Mouse (Mus musculus): ENCODE measurements around the gene Arl15.

The Arl15 gene

DNA sequence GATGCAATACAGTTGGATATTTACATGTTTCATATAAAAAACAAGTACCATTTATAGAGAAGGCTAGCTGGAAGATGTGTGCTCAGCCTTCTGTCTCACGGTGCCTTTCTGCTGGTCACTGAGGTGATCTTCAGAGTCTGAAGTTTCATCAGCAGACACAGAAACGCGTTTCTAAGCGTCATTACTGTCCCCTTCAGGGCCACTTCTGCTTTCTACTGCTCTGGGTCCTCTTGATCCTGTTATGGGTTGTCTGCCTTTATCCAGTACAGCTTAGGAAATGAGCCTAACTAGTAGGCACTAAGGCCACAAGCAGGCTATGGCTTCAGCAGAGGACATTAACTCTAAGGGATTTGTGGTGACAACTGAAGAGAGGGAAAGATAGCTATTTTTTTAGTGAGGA, 5.9 kb downstream of the Arl15 start:
- DNase-seq (ENCODE audit: low read depth) = no peak

DNA sequence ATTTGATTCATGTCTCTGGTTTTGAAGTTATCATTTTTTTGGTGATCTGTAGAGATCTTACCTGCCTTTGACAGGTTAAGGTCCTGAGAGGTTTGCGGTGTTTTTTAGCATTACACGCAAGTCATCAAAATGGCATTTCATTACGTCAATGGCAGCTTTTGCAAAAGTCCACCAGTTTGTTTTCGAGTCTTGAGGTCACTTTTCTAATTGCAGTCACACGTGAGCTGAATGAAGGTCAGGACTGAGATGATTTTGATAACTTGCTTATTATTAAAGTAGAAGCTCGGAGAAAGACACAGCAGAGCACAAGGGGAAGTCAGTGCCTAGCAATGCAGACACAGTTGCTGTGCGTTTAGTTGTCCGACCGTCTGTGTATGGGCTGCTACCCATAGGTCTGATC, 8.3 kb downstream of the Arl15 start:
- DNase-seq (ENCODE audit: low read depth) = no peak

DNA sequence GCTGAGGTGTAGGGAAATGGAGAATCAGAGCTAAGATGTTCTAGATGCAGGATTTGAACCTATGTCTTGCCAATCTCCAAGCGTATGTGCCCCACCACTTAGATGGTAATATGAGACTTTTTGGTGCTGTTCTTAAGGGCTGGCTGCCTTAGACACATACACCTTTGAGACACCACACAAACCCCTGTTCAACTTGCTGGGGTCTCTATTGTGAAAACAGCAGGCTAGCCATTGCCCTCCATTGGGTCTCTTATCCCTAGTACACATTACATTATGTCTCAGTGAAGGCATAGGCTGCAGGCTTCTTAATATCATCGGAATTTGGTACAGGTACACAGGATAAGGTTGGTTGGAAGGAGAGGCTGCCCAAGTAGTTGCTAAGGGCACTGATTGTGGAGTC, 16.8 kb downstream of the Arl15 start:
- no peak for DNase-seq (ENCODE audit: low read depth)

DNA sequence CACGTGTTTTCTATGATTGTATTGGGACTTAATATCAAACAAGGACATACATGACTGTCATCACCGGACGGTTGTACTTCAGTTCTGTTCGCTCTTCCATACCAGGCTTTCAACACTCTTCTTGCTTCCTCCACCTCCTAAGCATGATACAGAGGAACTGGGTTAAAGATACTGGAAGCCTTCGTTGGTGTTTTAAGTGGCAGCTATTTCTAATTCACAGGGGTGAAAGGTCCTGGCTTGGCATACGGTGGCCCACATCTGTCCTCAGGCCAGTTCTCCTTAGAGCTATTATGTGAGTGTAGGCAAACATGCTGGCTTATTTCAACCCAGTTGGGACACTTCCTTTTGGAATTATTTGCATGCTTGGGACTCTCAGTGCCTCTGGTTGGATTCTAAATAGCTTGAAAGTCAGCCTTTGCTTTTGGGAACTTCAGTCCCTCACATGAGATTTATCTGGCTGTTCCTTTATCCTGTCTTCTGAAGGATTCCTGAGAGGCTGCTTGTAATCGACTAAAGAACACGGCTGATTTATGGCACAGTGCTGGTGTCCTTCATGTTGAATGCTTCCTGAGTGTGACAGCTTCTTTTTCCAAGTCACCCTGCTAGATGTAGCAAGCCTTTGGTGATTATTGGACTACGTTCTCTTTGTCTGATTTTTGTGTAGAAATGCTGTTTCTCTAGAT, 17.7 kb downstream of the Arl15 start:
- no peak for DNase-seq (ENCODE audit: low read depth)

DNA sequence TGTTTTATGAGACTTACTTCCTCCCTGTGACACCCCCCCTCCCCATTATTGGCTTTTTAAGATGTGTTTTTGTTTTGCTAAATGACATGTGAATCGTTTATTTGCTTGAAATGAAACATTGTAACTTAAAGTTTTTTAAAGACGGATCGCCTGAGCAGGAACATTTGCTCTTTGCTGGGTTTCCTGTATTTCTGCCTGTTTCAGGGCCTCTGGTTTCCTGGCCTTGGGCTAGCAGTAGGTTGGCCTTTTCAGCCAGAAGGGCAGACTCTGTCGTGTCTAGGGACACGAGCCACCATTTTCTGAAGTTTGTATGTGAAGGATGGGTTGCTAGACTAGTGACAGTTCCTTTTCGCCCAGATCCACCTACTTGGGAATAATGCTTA, 18.3 kb downstream of the Arl15 start:
- DNase-seq (ENCODE audit: low read depth) = no peak

DNA sequence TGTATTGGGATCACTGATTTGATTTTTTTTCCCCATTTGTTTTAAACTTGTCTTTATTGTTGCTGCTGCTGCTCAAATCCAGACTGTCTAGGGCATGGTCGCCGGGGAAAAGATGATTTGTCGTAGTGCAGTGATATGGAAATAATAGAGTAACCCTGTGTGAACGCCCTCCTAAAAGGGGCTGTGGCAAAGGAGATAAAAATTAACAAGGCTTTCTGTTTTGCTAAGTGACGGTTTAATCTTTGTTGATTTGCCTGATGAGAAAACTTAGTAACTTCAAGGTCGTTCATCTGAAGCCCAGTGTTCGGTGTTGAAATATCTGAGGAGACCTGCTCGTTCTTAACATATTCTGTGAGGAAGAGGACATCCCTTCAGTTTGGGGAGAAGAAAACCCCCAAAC, 19.8 kb downstream of the Arl15 start:
- DNase-seq (ENCODE audit: low read depth) = no peak

DNA sequence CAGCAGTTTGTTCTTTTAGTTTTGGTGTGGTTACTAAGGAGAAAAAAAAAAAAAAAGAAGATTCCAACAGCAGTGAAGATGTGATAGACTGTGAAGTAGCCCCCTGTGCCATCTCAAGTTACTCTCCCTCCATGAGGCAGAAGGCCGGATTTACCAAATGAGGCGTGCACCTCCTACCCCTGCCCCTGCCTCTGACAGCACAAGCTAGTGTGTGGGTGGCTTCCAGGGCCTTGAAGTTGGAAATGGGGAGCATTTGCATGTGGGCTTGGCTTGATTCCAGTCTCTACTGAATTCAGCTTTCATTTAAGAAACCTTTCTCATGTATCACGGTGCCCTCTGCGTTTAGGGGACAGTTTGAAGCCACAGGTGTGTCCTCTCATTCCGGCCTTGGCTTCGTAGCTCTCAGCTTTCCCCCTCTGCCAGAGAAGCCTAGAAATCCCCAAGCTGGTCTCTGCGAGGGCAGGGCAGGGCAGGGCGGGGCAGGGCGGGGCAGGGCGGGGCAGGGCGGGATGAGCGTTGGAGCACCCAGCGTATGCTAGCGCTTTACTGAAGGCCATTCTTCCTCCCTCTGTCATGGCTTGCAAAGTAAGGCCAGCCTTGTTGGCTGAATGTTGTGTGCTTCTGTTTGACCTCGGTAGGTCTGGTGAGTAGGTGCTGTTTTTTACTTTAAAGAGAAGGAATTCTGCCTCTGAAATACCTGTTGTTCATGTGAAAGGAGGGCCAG, 21.6 kb downstream of the Arl15 start:
- DNase-seq (ENCODE audit: low read depth) = no peak

DNA sequence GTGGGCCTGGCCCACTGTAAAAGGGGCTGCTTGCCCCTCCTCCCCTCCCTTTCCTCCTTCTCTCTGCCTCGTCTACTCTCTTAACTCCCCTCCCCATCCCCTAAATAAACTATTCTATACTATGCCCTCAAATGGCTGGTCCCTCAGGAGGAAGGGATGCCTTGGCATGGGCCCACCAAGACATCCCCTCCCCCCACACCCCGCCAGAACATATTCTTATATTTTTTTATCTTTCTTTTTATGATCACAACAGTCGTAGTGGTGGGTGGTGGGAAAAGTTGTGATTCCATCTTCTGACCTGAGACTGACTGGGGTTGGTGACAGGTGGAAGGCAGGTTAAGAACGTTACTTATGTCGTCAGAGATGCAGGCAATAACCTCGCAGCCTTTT, 22.1 kb downstream of the Arl15 start:
- DNase-seq (ENCODE audit: low read depth) = no peak

DNA sequence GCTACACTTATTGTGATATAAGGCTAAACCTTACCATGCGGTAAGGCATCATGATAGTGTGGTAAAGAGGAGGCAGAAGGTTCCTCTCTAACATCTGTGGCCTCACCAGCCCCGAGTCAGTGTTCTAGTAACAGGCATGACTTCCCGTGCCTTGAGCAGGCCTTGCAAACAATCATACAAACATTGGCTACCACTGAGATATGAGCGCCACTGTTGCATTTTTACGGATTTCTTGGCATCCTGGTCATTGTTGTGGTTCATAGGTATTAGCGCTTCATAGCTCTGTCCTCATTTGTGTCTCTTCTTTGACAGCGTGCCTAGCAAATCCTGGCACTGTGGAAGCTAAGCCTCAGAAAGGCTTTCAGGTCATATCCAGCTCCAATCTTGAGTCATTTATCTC, 24.7 kb downstream of the Arl15 start:
- no peak for DNase-seq (ENCODE audit: low read depth)

DNA sequence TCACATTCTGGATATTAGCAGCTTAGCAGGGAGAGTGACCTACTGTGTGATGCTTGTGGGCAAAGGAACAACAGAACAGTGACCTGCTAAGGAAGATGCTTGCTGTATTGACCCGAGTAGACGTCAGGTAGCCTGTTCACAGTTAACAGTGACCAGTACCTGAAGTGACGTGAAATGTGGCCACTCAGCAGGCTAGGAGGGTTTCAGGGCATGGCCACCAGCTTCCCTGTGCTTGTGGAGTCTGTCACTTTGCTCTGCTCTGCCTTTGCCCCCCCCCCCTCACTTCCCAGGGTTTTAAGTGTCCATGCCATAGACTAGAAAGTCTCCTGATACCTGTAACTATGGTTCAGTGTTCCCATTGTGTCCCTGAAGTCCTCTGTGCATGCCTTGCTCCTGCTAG, 25.9 kb downstream of the Arl15 start:
- DNase-seq (ENCODE audit: low read depth) = no peak

DNA sequence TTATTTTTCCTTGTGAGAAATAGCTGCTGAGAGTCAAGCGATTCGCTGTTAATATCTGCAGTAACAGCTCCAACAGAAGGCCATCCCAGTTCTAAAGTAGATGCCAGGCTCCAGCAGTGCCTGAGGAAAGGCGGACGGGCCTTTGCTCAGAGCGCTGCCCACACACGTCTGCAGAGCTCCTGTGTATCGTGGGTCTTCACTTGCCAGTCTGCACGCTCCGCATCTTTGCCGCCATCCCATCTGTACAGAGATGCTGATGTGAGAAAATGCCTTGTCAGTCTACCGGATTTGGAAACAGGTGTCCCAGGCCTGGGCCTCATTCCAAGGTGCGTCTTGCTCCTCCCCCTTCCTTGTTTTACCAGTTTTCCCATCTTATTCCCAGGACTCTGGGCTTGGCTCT, 27.6 kb downstream of the Arl15 start:
- no peak for DNase-seq (ENCODE audit: low read depth)

DNA sequence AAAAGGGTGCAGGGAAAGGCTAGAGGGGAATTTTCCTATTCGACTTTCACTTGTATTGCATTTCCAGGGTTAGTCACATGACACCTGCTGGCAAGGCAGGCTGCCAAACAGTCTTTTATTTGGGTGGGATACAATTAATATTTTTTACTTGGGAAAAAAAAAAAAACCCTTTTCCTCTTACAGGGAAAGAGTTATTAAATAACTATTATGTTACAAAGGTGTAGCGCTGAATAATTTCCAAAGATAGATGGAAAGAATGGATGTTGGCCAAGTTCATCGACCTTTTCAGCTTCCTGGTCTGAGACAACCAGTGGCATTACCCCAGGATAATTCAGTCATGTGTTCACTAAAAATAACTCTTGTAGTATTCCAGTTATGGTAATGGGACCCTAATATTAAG, 29.7 kb downstream of the Arl15 start:
- DNase-seq (ENCODE audit: low read depth) = no peak

DNA sequence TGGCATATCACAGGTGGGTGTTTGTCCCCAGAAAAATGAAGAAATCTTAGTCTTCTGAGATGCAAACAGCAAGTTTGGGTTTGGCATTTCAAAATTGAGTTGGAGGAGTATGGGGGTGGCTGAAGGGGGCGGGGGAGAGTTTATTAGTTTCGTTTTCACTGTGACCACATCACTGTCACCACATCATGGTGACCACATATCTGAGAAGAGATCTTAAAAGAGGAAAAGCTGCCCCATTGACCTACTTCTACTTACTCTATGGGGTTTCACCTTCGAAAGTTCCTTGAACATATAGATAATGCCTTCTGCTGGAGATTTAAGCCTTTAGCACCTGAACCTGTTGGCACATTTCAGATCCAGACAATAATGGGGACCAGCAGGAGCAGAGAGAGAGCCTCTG, 34.3 kb downstream of the Arl15 start:
- no peak for DNase-seq (ENCODE audit: low read depth)

DNA sequence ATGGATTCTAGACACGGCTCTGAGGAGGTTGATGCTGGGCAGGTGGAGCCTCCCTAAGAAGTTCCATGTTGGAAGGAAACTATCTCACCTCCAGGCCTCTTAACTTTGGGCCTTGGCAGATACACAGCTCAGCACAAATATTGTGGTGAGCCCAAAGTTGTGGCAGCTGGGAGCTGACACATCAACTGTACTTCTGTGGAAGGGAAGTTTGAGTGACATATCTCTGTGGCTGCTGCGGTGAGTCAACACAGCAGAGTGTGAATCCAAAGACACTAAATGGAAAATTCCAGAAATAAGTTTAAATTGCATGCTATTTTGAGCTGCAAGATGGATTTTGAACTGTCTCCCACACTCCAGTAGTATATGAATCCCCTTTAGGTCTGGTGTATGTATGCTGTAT, 34.8 kb downstream of the Arl15 start:
- no peak for DNase-seq (ENCODE audit: low read depth)

DNA sequence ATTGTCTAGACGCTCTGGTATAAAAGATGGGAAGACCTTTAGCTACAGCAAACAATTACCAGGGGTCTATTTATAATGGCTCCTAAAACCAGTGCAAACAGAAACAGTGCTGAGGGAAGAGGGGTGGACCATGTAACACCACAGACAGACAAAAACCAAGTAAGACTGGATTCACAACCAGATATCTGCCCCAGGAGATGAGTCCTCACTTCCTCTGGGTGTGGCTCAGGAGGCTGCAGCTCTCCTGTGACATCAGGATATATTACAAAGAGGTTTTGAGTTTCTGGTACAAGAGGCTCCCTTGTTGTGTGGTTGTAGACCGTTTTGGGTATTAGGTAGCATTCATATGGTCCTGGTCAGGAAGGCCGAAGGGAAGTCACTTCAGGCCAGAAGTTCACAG, 36.5 kb downstream of the Arl15 start:
- DNase-seq (ENCODE audit: low read depth) = no peak

DNA sequence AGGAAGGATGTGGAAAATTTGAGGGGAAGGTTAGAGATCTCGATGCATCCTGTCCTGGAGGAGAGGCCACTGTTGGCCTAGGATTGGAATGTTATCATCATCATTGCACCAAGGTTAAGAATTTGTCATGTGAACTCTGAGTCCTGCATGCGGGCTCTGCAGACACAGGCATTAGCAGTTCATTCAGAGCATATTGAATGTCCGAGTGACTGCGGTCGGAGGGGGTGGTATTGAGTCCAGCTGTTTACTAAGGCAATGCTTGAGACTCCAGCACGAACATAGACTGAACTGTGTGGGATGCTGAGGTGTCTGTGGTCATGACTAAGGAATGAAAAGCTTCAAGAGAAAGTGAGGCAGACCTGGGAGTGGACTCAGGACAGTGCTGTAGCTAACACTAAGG, 38.6 kb downstream of the Arl15 start:
- DNase-seq (ENCODE audit: low read depth) = no peak

DNA sequence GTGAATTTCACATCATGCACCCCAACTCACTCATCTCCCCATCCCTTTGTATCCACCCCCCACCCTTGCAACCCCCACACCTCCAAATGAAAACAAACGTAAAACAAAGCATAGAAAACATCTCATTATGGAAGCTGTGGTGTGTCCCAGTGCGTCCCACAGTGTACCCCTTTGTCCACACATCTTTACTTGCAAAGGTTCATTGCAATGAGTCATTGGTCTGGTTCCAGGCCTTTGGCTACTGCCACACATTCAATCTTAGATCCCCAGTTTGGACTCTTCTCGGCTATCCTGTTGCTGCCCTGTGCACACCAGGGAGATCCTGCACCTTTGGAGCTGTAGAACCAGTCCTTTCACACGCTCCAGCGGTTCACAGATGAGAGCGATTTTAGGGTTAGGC, 41.6 kb downstream of the Arl15 start:
- no peak for DNase-seq (ENCODE audit: low read depth)

DNA sequence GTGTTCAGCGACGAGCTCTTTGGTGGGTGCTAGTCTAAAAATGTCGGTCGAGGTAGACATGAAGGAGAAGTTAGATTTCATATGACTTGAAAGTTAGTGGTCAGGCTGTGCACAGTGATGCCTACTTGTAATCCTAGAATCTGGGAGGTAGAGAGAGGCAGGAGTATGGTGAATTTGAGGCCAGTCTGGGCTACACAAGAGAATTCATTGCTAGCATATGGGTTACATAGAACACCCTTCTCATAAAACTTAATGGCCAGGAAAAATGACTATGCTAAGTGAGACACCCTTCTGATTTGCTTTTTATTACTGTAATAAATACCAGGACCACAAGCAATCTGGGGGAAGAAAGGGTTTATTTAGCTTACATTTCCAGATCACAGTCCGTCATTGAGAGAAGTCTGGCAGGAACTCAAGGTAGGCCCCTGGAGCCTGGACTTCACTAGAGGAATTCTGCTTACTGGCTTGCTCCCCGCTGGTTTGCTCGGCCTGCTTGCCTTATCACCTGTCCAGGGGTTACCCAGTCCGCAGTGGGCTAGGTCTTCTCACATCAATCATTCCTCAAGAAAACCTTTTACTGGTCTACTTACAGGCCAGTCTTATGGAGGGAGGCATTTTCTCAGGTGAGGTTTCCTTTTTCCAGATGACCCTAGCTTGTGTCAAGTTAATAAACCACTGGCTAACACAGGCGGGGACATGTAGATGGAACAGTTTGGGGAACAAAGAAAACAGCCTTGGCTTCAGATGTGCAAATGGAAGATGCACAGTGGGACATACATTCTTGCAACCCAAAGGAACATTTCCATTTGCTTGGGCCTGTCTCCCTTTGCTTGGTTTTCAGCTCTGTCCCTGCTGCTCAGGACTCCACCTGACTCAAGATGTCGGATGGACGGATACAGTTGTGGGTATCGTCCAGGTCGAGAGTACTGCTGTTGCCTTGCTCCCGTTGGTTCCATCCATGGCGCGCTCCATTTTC, 44.6 kb downstream of the Arl15 start:
- no peak for DNase-seq (ENCODE audit: low read depth)

DNA sequence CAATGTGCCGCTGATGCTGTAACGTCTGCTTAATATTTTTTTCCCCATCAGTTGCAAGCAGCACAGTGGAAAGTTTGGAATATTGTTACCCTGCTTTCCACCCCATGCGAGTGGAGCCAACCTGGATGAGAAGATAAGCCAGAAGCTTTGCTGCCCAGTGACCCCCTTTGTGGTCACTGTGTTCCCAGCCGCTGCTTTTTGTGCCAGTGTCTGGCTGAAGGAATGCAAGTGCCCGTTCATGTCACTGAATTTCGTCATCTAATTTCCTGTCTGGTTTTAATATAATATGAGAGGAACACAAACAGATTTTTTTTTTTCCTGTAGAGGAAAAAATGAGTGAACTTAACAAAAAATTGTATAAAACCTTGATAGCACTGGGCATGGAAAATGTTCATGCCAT, 46.1 kb downstream of the Arl15 start:
- DNase-seq (ENCODE audit: low read depth) = peak; percentile 32

DNA sequence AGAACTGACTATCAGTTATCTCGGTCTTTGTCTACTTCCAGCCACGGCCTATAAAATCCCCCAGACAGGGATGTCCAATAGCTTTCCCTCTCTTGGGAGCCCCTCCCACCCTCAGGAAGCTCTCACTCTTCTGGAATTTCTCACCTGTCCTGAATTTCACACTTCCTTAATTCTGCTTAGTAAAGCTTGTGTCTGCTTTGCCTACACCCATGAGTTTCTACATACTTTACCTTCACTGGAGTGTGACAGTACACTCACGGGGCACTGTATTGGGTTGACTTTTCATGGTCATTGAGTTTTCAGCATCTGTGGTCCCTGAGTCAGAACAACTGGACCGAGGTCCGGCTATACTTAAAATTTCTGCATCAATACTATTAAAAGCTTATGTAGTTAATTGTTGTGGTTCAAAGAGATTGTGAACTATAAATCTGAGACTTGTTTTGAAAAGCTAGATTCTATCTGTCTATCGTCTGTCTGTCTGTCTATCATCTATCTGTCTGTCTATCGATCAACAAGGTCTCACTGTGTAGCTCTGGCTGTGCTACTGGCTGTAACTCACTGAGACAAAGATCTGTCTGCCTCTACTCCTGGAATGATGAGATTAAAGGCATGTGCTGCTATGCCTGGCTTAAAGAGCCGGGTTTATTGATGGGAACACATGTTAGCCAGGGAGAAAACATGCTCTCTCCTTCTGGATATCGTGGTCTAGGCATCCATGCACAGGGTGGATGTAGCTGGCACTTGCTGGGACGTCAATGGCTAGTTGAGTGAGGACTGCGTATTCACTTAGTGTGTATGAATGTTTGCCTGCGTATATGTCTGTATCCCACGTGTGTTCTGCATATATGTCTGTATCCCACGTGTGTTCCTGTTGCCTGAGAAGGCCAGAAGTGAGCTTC, 48.4 kb downstream of the Arl15 start:
- DNase-seq (ENCODE audit: low read depth) = no peak

DNA sequence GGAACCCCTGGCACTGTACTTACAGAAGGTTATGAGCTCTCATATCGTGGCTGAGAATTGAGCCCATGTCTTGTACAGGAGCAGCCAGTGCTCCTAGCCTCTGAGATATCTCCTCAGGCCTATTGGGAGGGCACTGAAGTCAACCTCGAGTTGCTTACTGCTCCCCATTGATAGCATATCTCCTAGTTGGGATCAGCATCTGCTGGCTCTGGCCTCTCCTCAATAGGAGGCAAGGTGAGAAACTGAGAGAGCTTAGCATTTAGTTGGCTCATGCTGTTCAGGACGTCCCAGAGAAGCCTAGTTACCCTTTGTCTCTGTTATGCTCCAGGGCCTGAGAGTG, 49.0 kb downstream of the Arl15 start:
- no peak for DNase-seq (ENCODE audit: low read depth)

DNA sequence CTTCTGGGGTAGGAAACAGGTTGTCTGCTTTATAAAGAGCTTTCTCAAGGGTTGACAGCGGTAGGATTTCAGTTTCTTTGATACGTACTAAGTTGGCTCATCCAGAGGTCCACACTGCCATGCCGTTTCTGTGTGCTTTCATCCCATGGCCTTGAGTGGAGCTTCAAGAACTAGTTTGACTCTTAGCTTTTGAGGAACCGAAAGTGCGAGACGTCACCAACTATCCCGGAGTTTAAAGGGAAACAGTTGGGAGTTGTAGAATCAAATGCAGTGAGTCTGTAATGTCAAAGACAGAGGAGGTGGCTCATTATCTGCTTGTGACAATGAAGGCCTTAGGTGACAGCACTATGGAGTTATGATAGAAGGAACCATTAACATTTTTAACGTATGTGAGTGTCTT, 49.6 kb downstream of the Arl15 start:
- no peak for DNase-seq (ENCODE audit: low read depth)

Measured in fibroblast of lung, adult 2 months (primary cell).